Mouse (Mus musculus): ENCODE data around the gene Ppp1r37. TPM values are rescaled to one million over a fixed set of nuclear protein-coding genes. Genes with fewer than 3 reads are reported as not detected.

Gene Ppp1r37
- polyA plus RNA-seq, 1 experiment from 2014 or later = 48.8 TPM

DNA sequence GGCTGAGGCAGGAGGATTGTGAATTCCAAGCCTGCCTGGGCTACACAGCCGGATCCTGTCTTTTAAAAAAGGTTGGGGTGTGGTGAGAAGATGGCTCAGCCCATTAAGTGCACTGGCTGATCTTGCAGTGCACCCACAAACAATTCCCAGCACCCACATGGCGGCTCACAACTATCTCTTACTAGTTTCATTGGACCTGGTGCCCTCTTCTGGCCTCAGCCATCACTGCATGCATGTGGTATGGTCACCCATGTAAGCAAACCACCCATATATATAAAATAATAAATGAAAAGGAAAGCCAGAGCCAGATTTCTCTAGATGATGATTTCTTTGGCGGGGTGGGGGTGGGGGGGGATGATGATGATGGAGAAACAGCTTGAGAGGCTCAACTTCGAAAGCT lies 1.6 kb upstream of the Ppp1r37 start:
- Histone ChIP-seq H3K4me3 (no peak overlapping the region), H3K27me3 (replicated peaks) (no peaks in the 10 kb centered on the region), H3K9ac (no peak overlapping the region), H3K27ac (no peak overlapping the region), H3K4me2 (replicated peaks) (no peak overlapping the region), H3K4me1 (peaks cover 26% of the 10 kb centered on the region), H3K36me3 (peaks cover 34% of the 10 kb centered on the region), H3K9me3 (peaks cover 4% of the 10 kb centered on the region; the same call in 1 of the 2 replicates)
- ATAC-seq (ENCODE audit: low FRiP score, low read depth) = no peak
- 86% methylated on average over 4 of the region's 4 CpGs for WGBS

- Histone ChIP-seq H3K27ac (no peak overlapping the region), H3K27me3 (replicated peaks) (no peaks in the 10 kb centered on the region), H3K4me2 (replicated peaks) (0 out of 2 replicates have a peak overlapping the region, but pooled peaks have one; percentile 99), H3K4me1 (peaks cover 32% of the 10 kb centered on the region), H3K36me3 (peaks cover 30% of the 10 kb centered on the region), H3K9me3 (peaks cover 4% of the 10 kb centered on the region; the same call in 1 of the 2 replicates), H3K9ac (no peak overlapping the region), H3K4me3 (no peak overlapping the region)
- WGBS = 90% methylated on average over 3 of the region's 3 CpGs
- ATAC-seq (ENCODE audit: low FRiP score, low read depth) = no peak
Measured at GRCm38 (mm10) chr7:19563884-19564283, 1.0 kb upstream of the Ppp1r37 start.

DNA sequence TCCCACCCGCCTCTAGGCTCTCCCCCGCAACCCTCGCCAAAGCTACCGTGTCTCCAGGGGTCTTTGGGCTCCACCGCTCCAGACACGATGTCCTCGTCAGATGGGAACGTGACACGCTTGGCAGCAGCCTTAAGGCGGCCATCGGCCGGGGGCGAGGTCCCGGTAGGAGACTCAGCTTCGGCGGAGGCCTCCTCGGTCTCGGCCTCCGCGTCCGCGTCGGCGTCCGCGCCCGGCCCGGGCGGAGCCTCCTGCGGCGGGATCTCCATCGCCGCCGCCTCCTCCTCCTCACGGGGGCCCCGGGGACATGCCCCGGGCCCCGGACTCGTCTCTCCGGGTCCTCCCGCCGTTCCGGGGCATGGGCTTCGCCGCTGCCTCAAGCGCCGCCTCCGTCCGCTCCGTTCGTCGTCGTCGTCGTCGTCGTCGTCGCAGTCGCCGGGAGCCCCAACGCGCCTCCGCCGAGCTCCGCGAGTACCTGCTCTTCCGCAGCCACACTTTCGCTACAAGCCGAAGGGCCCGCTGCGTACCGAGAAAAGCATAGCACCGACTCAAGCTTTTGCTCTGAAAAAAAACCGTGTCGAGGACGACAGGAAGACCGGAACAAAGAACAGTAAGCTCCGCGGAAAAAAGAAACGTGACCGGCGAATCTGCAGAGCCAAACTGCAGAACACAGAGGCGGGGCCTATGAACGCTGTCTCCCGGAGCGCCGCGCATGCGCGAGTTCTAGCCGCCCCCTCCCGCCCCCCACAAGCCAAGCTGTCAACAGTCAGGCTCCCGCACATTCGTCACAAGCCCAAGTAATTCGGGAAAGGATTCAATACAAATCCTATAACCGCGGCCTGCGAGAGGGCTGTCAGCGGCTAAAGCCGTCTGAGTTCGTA lies 872 bp downstream of the Ppp1r37 start:
- Histone ChIP-seq H3K4me1 (peaks cover 40% of the 10 kb centered on the region), H3K9ac (peak overlapping the region; percentile 92), H3K36me3 (peaks cover 34% of the 10 kb centered on the region), H3K4me3 (peak overlapping the region; percentile 80), H3K27ac (peak overlapping the region; percentile 63), H3K27me3 (replicated peaks) (no peaks in the 10 kb centered on the region), H3K4me2 (replicated peaks) (peak overlapping the region; percentile 99), H3K9me3 (peaks cover 4% of the 10 kb centered on the region; the same call in 1 of the 2 replicates)
- WGBS = under 1% methylated on average over 102 of the region's 102 CpGs
- ATAC-seq (ENCODE audit: low FRiP score, low read depth) = peak; percentile 86

GRCm38 (mm10) chr7:19561431-19561764 lies 1.5 kb downstream of the Ppp1r37 start:
- ATAC-seq (ENCODE audit: low FRiP score, low read depth) = no peak
- Histone ChIP-seq H3K4me3 (peak overlapping the region; percentile 80), H3K4me1 (peaks cover 40% of the 10 kb centered on the region), H3K27me3 (replicated peaks) (no peaks in the 10 kb centered on the region), H3K9ac (peak overlapping the region; percentile 92), H3K36me3 (peaks cover 35% of the 10 kb centered on the region), H3K4me2 (replicated peaks) (peak overlapping the region; percentile 99), H3K9me3 (peaks cover 4% of the 10 kb centered on the region; the same call in 1 of the 2 replicates), H3K27ac (peak overlapping the region; percentile 63; the same call in 1 of the 2 replicates)
- 2% methylated on average over 11 of the region's 11 CpGs for WGBS

- Histone ChIP-seq H3K9ac (peak overlapping the region; percentile 92), H3K4me2 (replicated peaks) (peak overlapping the region; percentile 99), H3K27me3 (replicated peaks) (no peaks in the 10 kb centered on the region), H3K9me3 (peaks cover 4% of the 10 kb centered on the region; the same call in 1 of the 2 replicates), H3K36me3 (peaks cover 32% of the 10 kb centered on the region), H3K4me1 (peaks cover 40% of the 10 kb centered on the region), H3K27ac (no peak overlapping the region), H3K4me3 (peak overlapping the region; percentile 80)
- ATAC-seq (ENCODE audit: low FRiP score, low read depth) = no peak
- WGBS = 27% methylated on average over 11 of the region's 11 CpGs
Measured at GRCm38 (mm10) chr7:19560491-19561260, 2.2 kb downstream of the Ppp1r37 start.

DNA sequence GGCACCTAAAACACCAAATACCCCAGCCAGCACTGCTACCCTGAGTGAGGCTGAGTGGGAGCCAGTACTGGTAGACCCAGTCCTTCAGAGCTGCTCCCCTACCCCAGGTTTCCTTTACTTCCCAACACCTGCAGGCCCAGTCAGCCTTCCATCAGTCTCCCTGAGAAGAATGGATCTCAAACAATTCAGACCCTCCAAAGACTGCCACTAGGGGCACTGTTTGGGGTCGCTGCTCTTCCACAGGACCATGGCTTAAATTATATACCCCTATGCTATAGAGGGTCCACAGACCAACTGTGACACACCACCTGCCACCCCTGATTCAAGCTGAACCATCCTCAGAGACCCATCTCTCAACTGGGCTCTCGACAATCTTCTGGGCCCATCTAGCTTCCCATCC lies 3.9 kb downstream of the Ppp1r37 start:
- WGBS = 35% methylated on average over 2 of the region's 2 CpGs
- ATAC-seq (ENCODE audit: low FRiP score, low read depth) = no peak
- Histone ChIP-seq H3K4me1 (peaks cover 48% of the 10 kb centered on the region), H3K4me3 (no peak overlapping the region), H3K36me3 (peaks cover 28% of the 10 kb centered on the region), H3K9ac (peak overlapping the region; percentile 29; the same call in 1 of the 2 replicates), H3K9me3 (no peaks in the 10 kb centered on the region), H3K27me3 (replicated peaks) (no peaks in the 10 kb centered on the region), H3K4me2 (replicated peaks) (peak overlapping the region; percentile 99), H3K27ac (no peak overlapping the region)

- Histone ChIP-seq H3K4me1 (peaks cover 50% of the 10 kb centered on the region), H3K4me2 (replicated peaks) (peak overlapping the region; percentile 99; the same call in 1 of the 2 replicates), H3K27ac (no peak overlapping the region), H3K36me3 (peaks cover 35% of the 10 kb centered on the region), H3K9me3 (no peaks in the 10 kb centered on the region), H3K4me3 (no peak overlapping the region), H3K27me3 (replicated peaks) (no peaks in the 10 kb centered on the region), H3K9ac (peak overlapping the region; percentile 29; the same call in 1 of the 2 replicates)
- no peak for ATAC-seq (ENCODE audit: low FRiP score, low read depth)
- 97% methylated on average over 6 of the region's 6 CpGs for WGBS
Measured at GRCm38 (mm10) chr7:19557982-19558900, 4.6 kb downstream of the Ppp1r37 start.

DNA sequence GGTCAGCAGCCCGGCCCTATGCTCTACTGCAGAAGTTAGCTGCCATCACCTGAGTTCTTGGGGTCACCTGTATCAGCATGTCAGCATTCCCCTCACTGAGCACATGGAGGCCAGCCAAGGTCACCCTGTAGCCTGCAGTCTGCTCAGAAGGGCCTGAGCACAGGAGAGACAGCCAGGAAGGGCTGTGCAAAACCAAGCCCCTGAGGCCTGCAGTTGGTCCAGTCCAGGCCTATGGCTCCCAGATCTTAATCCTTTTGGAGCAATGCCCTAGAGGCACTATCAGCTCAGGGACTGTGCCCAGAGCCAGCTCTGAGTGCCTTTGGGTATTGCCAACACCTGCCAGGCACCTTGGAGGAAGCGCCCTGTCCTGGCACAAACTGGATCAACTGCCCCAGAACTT lies 5.8 kb downstream of the Ppp1r37 start:
- H3K27ac ChIP-seq = no peak overlapping the region
- no peaks in the 10 kb centered on the region for H3K27me3 ChIP-seq (replicated peaks)
- ATAC-seq (ENCODE audit: low FRiP score, low read depth) = no peak
- WGBS = 91% methylated on average over 2 of the region's 2 CpGs
- no peaks in the 10 kb centered on the region for H3K9me3 ChIP-seq
- no peak overlapping the region for H3K4me2 ChIP-seq (replicated peaks)
- H3K9ac ChIP-seq = no peak overlapping the region
- peaks cover 41% of the 10 kb centered on the region for H3K36me3 ChIP-seq
- no peak overlapping the region for H3K4me3 ChIP-seq
- H3K4me1 ChIP-seq = peaks cover 57% of the 10 kb centered on the region

DNA sequence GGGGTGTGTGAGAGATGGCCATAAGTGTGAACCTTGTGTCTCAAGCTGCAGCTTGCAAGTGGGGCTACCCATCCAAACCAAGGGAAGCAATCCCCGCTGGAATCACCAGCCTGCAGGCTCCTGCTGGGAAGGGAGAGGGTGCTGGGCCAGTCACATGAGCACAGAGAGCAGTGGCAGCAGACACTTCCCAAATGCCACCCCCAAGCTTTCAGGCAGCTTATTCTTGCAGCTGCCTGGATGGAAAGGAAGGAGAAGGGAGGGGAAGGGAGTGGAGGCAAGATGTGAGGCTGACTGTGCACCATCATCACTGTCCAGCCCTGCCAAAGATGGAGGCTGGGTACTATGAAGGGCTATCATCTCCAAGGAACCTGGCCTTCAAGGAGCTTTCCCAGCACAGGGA lies 8.7 kb downstream of the Ppp1r37 start:
- Histone ChIP-seq H3K27me3 (replicated peaks) (no peaks in the 10 kb centered on the region), H3K9ac (no peak overlapping the region), H3K4me2 (replicated peaks) (no peak overlapping the region), H3K27ac (no peak overlapping the region), H3K36me3 (peaks cover 42% of the 10 kb centered on the region), H3K4me1 (peaks cover 40% of the 10 kb centered on the region), H3K4me3 (no peak overlapping the region), H3K9me3 (no peaks in the 10 kb centered on the region)
- ATAC-seq (ENCODE audit: low FRiP score, low read depth) = no peak
- WGBS = 89% methylated on average over 1 of the region's 1 CpGs

GRCm38 (mm10) chr7:19552443-19552842 lies 10.4 kb downstream of the Ppp1r37 start:
- 60% methylated on average over 2 of the region's 2 CpGs for WGBS
- H3K4me1 ChIP-seq = peaks cover 33% of the 10 kb centered on the region; the same call in 1 of the 2 replicates
- H3K36me3 ChIP-seq = peaks cover 33% of the 10 kb centered on the region
- no peak overlapping the region for H3K9ac ChIP-seq
- ATAC-seq (ENCODE audit: low FRiP score, low read depth) = 0 out of 2 replicates have a peak, but pooled peaks have one; percentile 17
- H3K4me2 ChIP-seq (replicated peaks) = no peak overlapping the region
- no peak overlapping the region for H3K4me3 ChIP-seq
- no peaks in the 10 kb centered on the region for H3K9me3 ChIP-seq
- no peaks in the 10 kb centered on the region for H3K27me3 ChIP-seq (replicated peaks)
- H3K27ac ChIP-seq = no peak overlapping the region

GRCm38 (mm10) chr7:19551634-19552033 lies 11.2 kb downstream of the Ppp1r37 start:
- H3K36me3 ChIP-seq = peaks cover 28% of the 10 kb centered on the region
- no peak overlapping the region for H3K9ac ChIP-seq
- H3K4me1 ChIP-seq = peaks cover 33% of the 10 kb centered on the region; the same call in 1 of the 2 replicates
- no peaks in the 10 kb centered on the region for H3K9me3 ChIP-seq
- no peak overlapping the region for H3K4me2 ChIP-seq (replicated peaks)
- no peak for ATAC-seq (ENCODE audit: low FRiP score, low read depth)
- no peaks in the 10 kb centered on the region for H3K27me3 ChIP-seq (replicated peaks)
- whole genome bisulfite sequencing = 70% methylated on average over 5 of the region's 5 CpGs
- no peak overlapping the region for H3K27ac ChIP-seq
- no peak overlapping the region for H3K4me3 ChIP-seq
